Mouse (Mus musculus): ENCODE results near the gene Qpctl.

DNA sequence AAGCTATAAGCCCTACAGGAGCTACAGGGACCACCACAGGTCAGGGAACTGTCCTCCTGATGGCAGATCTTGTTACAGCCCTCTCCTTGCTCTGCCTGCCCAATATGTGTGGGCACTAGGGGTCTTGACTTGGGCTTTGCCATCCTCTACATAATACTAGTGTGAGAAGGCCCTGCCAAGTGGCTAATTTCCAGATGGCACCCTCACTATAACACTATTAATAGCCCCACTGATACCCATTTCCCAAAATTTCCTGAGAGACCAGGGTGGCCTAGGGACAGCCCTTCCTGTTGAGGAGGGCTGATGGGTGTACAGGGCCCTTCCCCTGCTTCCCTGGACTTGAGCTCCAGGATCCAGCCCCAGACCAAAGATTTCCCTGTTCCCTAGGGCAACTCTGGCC, 51.2 kb downstream of the Qpctl start:
- TF ChIP-seq CTCF (IDR thresholded peaks at IDR 0.05; ENCODE audit: extremely low read depth, insufficient read depth, low read length) (no peak), POLR2A (IDR thresholded peaks at IDR 0.05; ENCODE audit: extremely low read depth, insufficient read depth, low read length) (no peak)
